Mouse (Mus musculus): ENCODE data around the gene Macf1. TPM values are rescaled to one million over a fixed set of nuclear protein-coding genes. Genes with fewer than 3 reads are reported as not detected.

Gene Macf1
- polyA plus RNA-seq, 1 experiment from 2014 or later, result 75.7 TPM

GRCm38 (mm10) chr4:123623742-123624151, 60.4 kb downstream of the Macf1 start:
- H3K9me3 ChIP-seq (replicated peaks; ENCODE audit: control insufficient read depth, low read length, poor library complexity, severe bottlenecking), result no peaks in the 10 kb centered on the region
- 85% methylated on average over 5 of the region's 5 CpGs for whole genome bisulfite sequencing
- no peak overlapping the region for H3K9ac ChIP-seq (ENCODE audit: low read depth, low read length)
- no peak for ATAC-seq
- no peaks in the 10 kb centered on the region for H3K36me3 ChIP-seq (ENCODE audit: control insufficient read depth, insufficient read depth, low read length)
- H3K27ac ChIP-seq (ENCODE audit: low read length), result no peak overlapping the region
- no peak overlapping the region for H3K4me2 ChIP-seq (ENCODE audit: low read length)
- no peaks in the 10 kb centered on the region for H3K27me3 ChIP-seq (ENCODE audit: control insufficient read depth, insufficient read depth, low read depth, low read length)
- H3K4me1 ChIP-seq (ENCODE audit: control insufficient read depth, insufficient read depth, low read length), result peaks cover 8% of the 10 kb centered on the region
- H3K4me3 ChIP-seq (ENCODE audit: low read depth, low read length), result no peak overlapping the region

DNA sequence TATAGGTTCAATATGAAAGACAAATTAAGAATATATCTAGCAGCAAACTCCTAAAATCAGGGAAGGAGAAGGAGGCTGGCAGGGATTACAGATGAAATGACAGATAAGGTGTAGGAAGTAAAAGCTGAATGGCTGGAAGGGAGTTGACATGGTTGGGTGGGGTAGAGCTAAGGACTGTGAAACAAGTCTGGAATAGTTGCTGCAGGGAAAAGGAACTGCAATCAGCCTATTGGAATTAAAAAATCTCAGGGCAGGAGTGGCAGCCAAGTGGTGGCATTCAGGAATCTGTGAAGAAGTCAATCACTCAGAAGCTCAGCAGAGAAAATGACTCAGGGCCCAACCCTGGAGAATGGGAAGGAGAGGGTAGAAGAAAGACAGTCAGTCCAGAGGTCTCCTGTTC, 62.4 kb downstream of the Macf1 start:
- Histone ChIP-seq H3K36me3 (ENCODE audit: control insufficient read depth, insufficient read depth, low read length) (no peaks in the 10 kb centered on the region), H3K9me3 (replicated peaks; ENCODE audit: control insufficient read depth, low read length, poor library complexity, severe bottlenecking) (no peaks in the 10 kb centered on the region)
- ATAC-seq, result no peak

GRCm38 (mm10) chr4:123617727-123618389, 66.3 kb downstream of the Macf1 start:
- Histone ChIP-seq H3K4me3 (ENCODE audit: low read depth, low read length) (no peak overlapping the region), H3K36me3 (ENCODE audit: control insufficient read depth, insufficient read depth, low read length) (no peaks in the 10 kb centered on the region), H3K27me3 (ENCODE audit: control insufficient read depth, insufficient read depth, low read depth, low read length) (no peaks in the 10 kb centered on the region), H3K27ac (ENCODE audit: low read length) (peak overlapping the region; percentile 32), H3K4me2 (ENCODE audit: low read length) (no peak overlapping the region), H3K9me3 (replicated peaks; ENCODE audit: control insufficient read depth, low read length, poor library complexity, severe bottlenecking) (no peaks in the 10 kb centered on the region), H3K9ac (ENCODE audit: low read depth, low read length) (no peak overlapping the region), H3K4me1 (ENCODE audit: control insufficient read depth, insufficient read depth, low read length) (peaks cover 16% of the 10 kb centered on the region)
- ATAC-seq, result no peak
- WGBS, result 79% methylated on average over 5 of the region's 5 CpGs

More for the DNA sequence above, 62.4 kb downstream of the Macf1 start:
- Histone ChIP-seq H3K4me3 (ENCODE audit: low read depth, low read length) (no peak overlapping the region), H3K27ac (ENCODE audit: low read length) (no peak overlapping the region), H3K4me2 (ENCODE audit: low read length) (no peak overlapping the region), H3K4me1 (ENCODE audit: control insufficient read depth, insufficient read depth, low read length) (peaks cover 17% of the 10 kb centered on the region), H3K9ac (ENCODE audit: low read depth, low read length) (no peak overlapping the region), H3K27me3 (ENCODE audit: control insufficient read depth, insufficient read depth, low read depth, low read length) (no peaks in the 10 kb centered on the region)

DNA sequence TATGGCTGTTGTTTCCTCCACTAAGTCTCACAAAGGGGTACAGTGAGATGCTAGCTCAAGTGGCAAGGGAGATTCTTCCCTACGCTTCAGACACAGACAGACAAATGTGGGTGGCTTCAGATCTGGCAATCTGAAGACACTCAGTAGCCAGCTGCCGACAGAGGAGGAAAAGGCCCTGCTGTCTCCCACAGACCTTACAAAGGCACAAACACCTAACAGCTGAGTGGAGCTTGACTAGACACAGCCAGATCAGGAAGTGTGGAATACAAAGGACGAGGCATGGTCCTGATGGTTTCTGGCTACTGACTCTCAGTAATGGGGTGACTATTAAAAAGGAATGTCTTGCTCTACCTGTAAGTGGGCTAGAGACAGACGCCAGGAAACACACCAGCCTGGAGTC, 67.2 kb downstream of the Macf1 start:
- Histone ChIP-seq H3K9ac (ENCODE audit: low read depth, low read length) (no peak overlapping the region), H3K27ac (ENCODE audit: low read length) (peak overlapping the region; percentile 58), H3K4me1 (ENCODE audit: control insufficient read depth, insufficient read depth, low read length) (peaks cover 16% of the 10 kb centered on the region), H3K27me3 (ENCODE audit: control insufficient read depth, insufficient read depth, low read depth, low read length) (no peaks in the 10 kb centered on the region), H3K36me3 (ENCODE audit: control insufficient read depth, insufficient read depth, low read length) (no peaks in the 10 kb centered on the region), H3K4me2 (ENCODE audit: low read length) (no peak overlapping the region), H3K9me3 (replicated peaks; ENCODE audit: control insufficient read depth, low read length, poor library complexity, severe bottlenecking) (no peaks in the 10 kb centered on the region), H3K4me3 (ENCODE audit: low read depth, low read length) (no peak overlapping the region)
- no peak for ATAC-seq
- WGBS, result 59% methylated on average over 4 of the region's 4 CpGs

- H3K4me3 ChIP-seq (ENCODE audit: low read depth, low read length), result no peak overlapping the region
- no peaks in the 10 kb centered on the region for H3K27me3 ChIP-seq (ENCODE audit: control insufficient read depth, insufficient read depth, low read depth, low read length)
- no peaks in the 10 kb centered on the region for H3K9me3 ChIP-seq (replicated peaks; ENCODE audit: control insufficient read depth, low read length, poor library complexity, severe bottlenecking)
- no peak overlapping the region for H3K9ac ChIP-seq (ENCODE audit: low read depth, low read length)
- peaks cover 16% of the 10 kb centered on the region for H3K4me1 ChIP-seq (ENCODE audit: control insufficient read depth, insufficient read depth, low read length)
- no peak for ATAC-seq
- H3K36me3 ChIP-seq (ENCODE audit: control insufficient read depth, insufficient read depth, low read length), result no peaks in the 10 kb centered on the region
- H3K4me2 ChIP-seq (ENCODE audit: low read length), result no peak overlapping the region
- H3K27ac ChIP-seq (ENCODE audit: low read length), result peak overlapping the region; percentile 58
Observed at GRCm38 (mm10) chr4:123616501-123616900, 67.7 kb downstream of the Macf1 start.

- Histone ChIP-seq H3K9me3 (replicated peaks; ENCODE audit: control insufficient read depth, low read length, poor library complexity, severe bottlenecking) (no peaks in the 10 kb centered on the region), H3K27me3 (ENCODE audit: control insufficient read depth, insufficient read depth, low read depth, low read length) (no peaks in the 10 kb centered on the region), H3K4me3 (ENCODE audit: low read depth, low read length) (no peak overlapping the region), H3K36me3 (ENCODE audit: control insufficient read depth, insufficient read depth, low read length) (no peaks in the 10 kb centered on the region), H3K9ac (ENCODE audit: low read depth, low read length) (no peak overlapping the region), H3K4me2 (ENCODE audit: low read length) (no peak overlapping the region), H3K4me1 (ENCODE audit: control insufficient read depth, insufficient read depth, low read length) (peaks cover 16% of the 10 kb centered on the region), H3K27ac (ENCODE audit: low read length) (no peak overlapping the region)
- ATAC-seq, result no peak
- 70% methylated on average over 7 of the region's 7 CpGs for WGBS
Observed at GRCm38 (mm10) chr4:123613309-123613947, 70.7 kb downstream of the Macf1 start.

GRCm38 (mm10) chr4:123611940-123612339, 72.2 kb downstream of the Macf1 start:
- Histone ChIP-seq H3K9me3 (replicated peaks; ENCODE audit: control insufficient read depth, low read length, poor library complexity, severe bottlenecking) (no peaks in the 10 kb centered on the region), H3K36me3 (ENCODE audit: control insufficient read depth, insufficient read depth, low read length) (no peaks in the 10 kb centered on the region), H3K27ac (ENCODE audit: low read length) (no peak overlapping the region), H3K4me3 (ENCODE audit: low read depth, low read length) (no peak overlapping the region), H3K4me2 (ENCODE audit: low read length) (no peak overlapping the region), H3K27me3 (ENCODE audit: control insufficient read depth, insufficient read depth, low read depth, low read length) (no peaks in the 10 kb centered on the region), H3K4me1 (ENCODE audit: control insufficient read depth, insufficient read depth, low read length) (peaks cover 7% of the 10 kb centered on the region), H3K9ac (ENCODE audit: low read depth, low read length) (no peak overlapping the region)
- 96% methylated on average over 1 of the region's 1 CpGs for WGBS
- ATAC-seq, result no peak

GRCm38 (mm10) chr4:123611241-123611640, 72.9 kb downstream of the Macf1 start:
- H3K36me3 ChIP-seq (ENCODE audit: control insufficient read depth, insufficient read depth, low read length), result no peaks in the 10 kb centered on the region
- no peak for ATAC-seq
- no peak overlapping the region for H3K4me3 ChIP-seq (ENCODE audit: low read depth, low read length)
- WGBS, result 94% methylated on average over 1 of the region's 2 CpGs
- H3K27ac ChIP-seq (ENCODE audit: low read length), result no peak overlapping the region
- H3K9me3 ChIP-seq (replicated peaks; ENCODE audit: control insufficient read depth, low read length, poor library complexity, severe bottlenecking), result no peaks in the 10 kb centered on the region
- H3K27me3 ChIP-seq (ENCODE audit: control insufficient read depth, insufficient read depth, low read depth, low read length), result no peaks in the 10 kb centered on the region
- peaks cover 5% of the 10 kb centered on the region for H3K4me1 ChIP-seq (ENCODE audit: control insufficient read depth, insufficient read depth, low read length)
- no peak overlapping the region for H3K4me2 ChIP-seq (ENCODE audit: low read length)
- H3K9ac ChIP-seq (ENCODE audit: low read depth, low read length), result no peak overlapping the region

- H3K4me3 ChIP-seq (ENCODE audit: low read depth, low read length), result no peak overlapping the region
Observed at GRCm38 (mm10) chr4:123607174-123607573, 77.0 kb downstream of the Macf1 start.

More at GRCm38 (mm10) chr4:123607174-123607573, 77.0 kb downstream of the Macf1 start:
- 100% methylated on average over 1 of the region's 1 CpGs for WGBS
- Histone ChIP-seq H3K9ac (ENCODE audit: low read depth, low read length) (no peak overlapping the region), H3K27me3 (ENCODE audit: control insufficient read depth, insufficient read depth, low read depth, low read length) (no peaks in the 10 kb centered on the region), H3K27ac (ENCODE audit: low read length) (no peak overlapping the region), H3K36me3 (ENCODE audit: control insufficient read depth, insufficient read depth, low read length) (no peaks in the 10 kb centered on the region), H3K9me3 (replicated peaks; ENCODE audit: control insufficient read depth, low read length, poor library complexity, severe bottlenecking) (no peaks in the 10 kb centered on the region), H3K4me1 (ENCODE audit: control insufficient read depth, insufficient read depth, low read length) (no peaks in the 10 kb centered on the region; the same call in 1 of the 2 replicates), H3K4me2 (ENCODE audit: low read length) (no peak overlapping the region)
- ATAC-seq, result no peak

All from midbrain, embryonic 16.5 days (tissue).